Mouse (Mus musculus): ENCODE measurements around the gene Cbfb. TPM values are rescaled to one million over a fixed set of nuclear protein-coding genes. Genes with fewer than 3 reads are reported as not detected.

Cbfb gene
- polyA plus RNA-seq (2017; shearing (Covaris generic)), result 22.2 TPM

GRCm38 (mm10) chr8:105170381-105171115 lies at the start of gene Cbfb:
Cbfb (plus strand) TSS chr8:105170674.

GRCm38 (mm10) chr8:105131509-105131908 lies 39.0 kb upstream of the Cbfb start, which contains the start of gene Ces4a:
Ces4a (plus strand) TSS chr8:105131800.

GRCm38 (mm10) chr8:105224413-105225271 lies 54.2 kb downstream of the Cbfb start, which contains the start of gene D230025D16Rik:
D230025D16Rik (plus strand) TSS chr8:105225145.

GRCm38 (mm10) chr8:105254966-105255350 lies 84.5 kb downstream of the Cbfb start, which contains the start of gene B3gnt9:
B3gnt9 (minus strand) TSS chr8:105255153.

GRCm38 (mm10) chr8:105264024-105264982 lies 93.8 kb downstream of the Cbfb start, which contains the start of the genes Tradd and Fbxl8:
Tradd (minus strand) TSS chr8:105264609.
Fbxl8 (plus strand) TSS chr8:105264648.

Other genes with a start within 250 kb of the Cbfb start
- not detected for gene Ces2e, start 244.4 kb upstream of the Cbfb start, polyA plus RNA-seq (2017; shearing (Covaris generic))
- not detected for gene Ces2f, start 223.3 kb upstream of the Cbfb start, polyA plus RNA-seq (2017; shearing (Covaris generic))
- 0.10 TPM for gene Ces2g, start 209.0 kb upstream of the Cbfb start, polyA plus RNA-seq (2017; shearing (Covaris generic))
- gene Ces2h, start 169.8 kb upstream of the Cbfb start, polyA plus RNA-seq (2017; shearing (Covaris generic)), result not detected
- not detected for gene Ces3a, start 122.1 kb upstream of the Cbfb start, polyA plus RNA-seq (2017; shearing (Covaris generic))
- not detected for gene Ces3b, start 86.9 kb upstream of the Cbfb start, polyA plus RNA-seq (2017; shearing (Covaris generic))
- gene Ces4a, start 38.9 kb upstream of the Cbfb start, polyA plus RNA-seq (2017; shearing (Covaris generic)), result not detected
- gene D230025D16Rik, start 54.5 kb downstream of the Cbfb start, polyA plus RNA-seq (2017; shearing (Covaris generic)), result 24.4 TPM
- 0.68 TPM for gene B3gnt9, start 84.5 kb downstream of the Cbfb start, polyA plus RNA-seq (2017; shearing (Covaris generic))
- gene Tradd, start 93.9 kb downstream of the Cbfb start, polyA plus RNA-seq (2017; shearing (Covaris generic)), result 27.8 TPM
- gene Fbxl8, start 94.0 kb downstream of the Cbfb start, polyA plus RNA-seq (2017; shearing (Covaris generic)), result 15.2 TPM
- gene Hsf4, start 99.1 kb downstream of the Cbfb start, polyA plus RNA-seq (2017; shearing (Covaris generic)), result 0.62 TPM
- not detected for gene Nol3, start 105.5 kb downstream of the Cbfb start, polyA plus RNA-seq (2017; shearing (Covaris generic))
- gene 4931428F04Rik, start 119.2 kb downstream of the Cbfb start, polyA plus RNA-seq (2017; shearing (Covaris generic)), result 2.4 TPM
- gene Exoc3l, start 125.4 kb downstream of the Cbfb start, polyA plus RNA-seq (2017; shearing (Covaris generic)), result 0.76 TPM
- 54.4 TPM for gene E2f4, start 127.0 kb downstream of the Cbfb start, polyA plus RNA-seq (2017; shearing (Covaris generic))
- gene Elmo3, start 134.9 kb downstream of the Cbfb start, polyA plus RNA-seq (2017; shearing (Covaris generic)), result 10.5 TPM
- gene Lrrc29, start 155.6 kb downstream of the Cbfb start, polyA plus RNA-seq (2017; shearing (Covaris generic)), result 5.8 TPM
- gene Tmem208, start 155.7 kb downstream of the Cbfb start, polyA plus RNA-seq (2017; shearing (Covaris generic)), result 158 TPM
- gene Fhod1, start 177.3 kb downstream of the Cbfb start, polyA plus RNA-seq (2017; shearing (Covaris generic)), result 1.5 TPM
- 0.45 TPM for gene Slc9a5, start 178.2 kb downstream of the Cbfb start, polyA plus RNA-seq (2017; shearing (Covaris generic))
- gene Plekhg4, start 202.6 kb downstream of the Cbfb start, polyA plus RNA-seq (2017; shearing (Covaris generic)), result 0.17 TPM
- not detected for gene Kctd19, start 242.8 kb downstream of the Cbfb start, polyA plus RNA-seq (2017; shearing (Covaris generic))
- gene Lrrc36, start 242.9 kb downstream of the Cbfb start, polyA plus RNA-seq (2017; shearing (Covaris generic)), result not detected

Measured in CD4-positive, CD25-positive, alpha-beta regulatory T cell, adult 9 weeks (primary cell).